Mouse (Mus musculus) heart, embryonic 10.5 days (tissue): Measurements from ENCODE around the gene Bcas3. TPM values are rescaled to one million over a fixed set of nuclear protein-coding genes. Genes with fewer than 3 reads are reported as not detected.
A peak's percentile ranks its signal among the peaks of the same experiment; 100 is the strongest.

Experiments
- DNase-seq: peaks from one replicate; pipeline ENCODE4 v3.0.0-alpha.2; 2017; ENCODE audit warnings: low spot score
- H3K27ac ChIP-seq: fragments of 300-500 bp; sonication (generic); 2 replicates; pipeline ENCODE4 v1.5.1; 2016; ENCODE audit warnings: mild to moderate bottlenecking
- H3K27me3 ChIP-seq: fragments of 300-500 bp; sonication (generic); 2 replicates; pipeline ENCODE4 v1.6.1; 2016; ENCODE audit warnings: mild to moderate bottlenecking; ENCODE audit not compliant: poor library complexity, insufficient read depth, severe bottlenecking
- H3K36me3 ChIP-seq: fragments of 300-500 bp; sonication (generic); 2 replicates; pipeline ENCODE4 v1.6.1; 2016; ENCODE audit warnings: mild to moderate bottlenecking, moderate library complexity
- H3K4me1 ChIP-seq: fragments of 300-500 bp; sonication (generic); 2 replicates; pipeline ENCODE4 v1.6.1; 2016; ENCODE audit warnings: mild to moderate bottlenecking
- H3K4me3 ChIP-seq: fragments of 300-500 bp; sonication (generic); 2 replicates; pipeline ENCODE4 v1.5.1; 2016; ENCODE audit warnings: mild to moderate bottlenecking, moderate library complexity
- H3K9me3 ChIP-seq: fragments of 300-500 bp; sonication (generic); 2 replicates; pipeline ENCODE4 v1.6.1; 2016; ENCODE audit warnings: mild to moderate bottlenecking, moderate library complexity
- WGBS: fragments of 180-500 bp; shearing (Covaris S2); methylation state at CpG from one replicate; pipeline ENCODE4 v1.1.7; 2016; 5-methylcytosine and 5-hydroxymethylcytosine counted together
- polyA plus RNA-seq: library from polyadenylated mRNA; unstranded; fragments of >200 nt; fragmentation: Nextera tagmentation; extraction: Ambion mirVana; gene quantifications from 2 replicates; pipeline ENCODE4 v1.2.1, GENCODE M21; 2016

Gene Bcas3
- polyA plus RNA-seq, 1 experiment from 2014 or later, result 22.4 TPM

DNA sequence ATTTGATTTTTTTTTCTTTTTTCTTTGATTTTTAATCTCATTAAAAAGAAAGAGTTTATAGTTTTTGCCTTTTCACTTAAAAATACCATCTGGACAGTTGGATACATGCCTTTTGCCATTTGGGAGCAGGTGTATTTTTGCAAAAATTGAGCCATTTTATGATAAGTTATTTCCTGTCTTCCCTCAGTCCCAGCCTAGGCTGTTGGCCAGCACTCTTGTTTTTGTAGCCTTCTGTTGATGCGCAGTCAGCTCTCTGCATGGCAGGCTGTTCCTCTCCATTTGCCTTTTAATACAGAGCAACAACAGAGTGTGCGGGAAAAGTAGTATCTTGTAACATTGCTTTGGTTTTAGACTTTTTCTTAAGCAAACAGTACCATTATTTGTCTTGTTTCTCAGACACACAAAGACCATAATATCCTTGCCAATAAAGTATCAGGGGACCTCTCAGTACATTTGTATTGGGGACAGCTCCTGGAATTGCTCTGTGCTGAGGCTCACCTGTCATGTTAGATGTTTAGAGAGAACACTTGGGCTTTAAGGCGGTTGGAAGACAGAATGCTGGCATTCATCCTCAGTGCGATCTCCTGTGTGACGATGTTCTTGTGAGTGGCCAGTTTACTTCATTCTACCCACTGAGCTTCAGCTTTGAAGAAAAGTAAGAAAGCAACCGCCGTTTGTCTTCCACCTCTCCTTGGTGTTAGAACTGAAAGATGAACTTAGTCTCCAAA, 23.6 kb upstream of the Bcas3 start:
- 94% methylated on average over 7 of the region's 7 CpGs for WGBS
- DNase-seq, result no peak
- no peak overlapping the region for H3K4me3 ChIP-seq
- H3K27me3 ChIP-seq, result no peaks in the 10 kb centered on the region
- H3K36me3 ChIP-seq, result peaks cover 51% of the 10 kb centered on the region
- H3K4me1 ChIP-seq, result no peaks in the 10 kb centered on the region
- no peaks in the 10 kb centered on the region for H3K9me3 ChIP-seq
- H3K27ac ChIP-seq, result no peak overlapping the region

DNA sequence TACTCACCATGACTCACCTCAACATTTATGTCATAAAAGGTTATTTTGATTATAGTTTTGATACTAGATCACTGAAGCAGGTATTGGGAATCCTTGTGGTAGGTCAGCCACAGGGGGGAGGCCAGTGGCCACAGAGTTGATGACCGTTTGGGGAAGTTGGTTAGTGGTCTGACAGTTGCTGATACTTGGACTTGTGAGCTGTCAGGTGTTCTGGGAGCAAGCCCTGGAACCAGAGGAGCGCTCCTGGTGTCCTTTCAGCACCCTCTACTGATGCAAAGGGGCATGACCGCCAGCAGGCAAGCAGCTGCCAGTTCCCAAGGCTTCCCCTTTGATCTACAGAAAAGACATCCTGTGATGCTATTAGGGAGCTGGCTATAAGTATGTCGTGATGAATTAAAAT, 18.2 kb upstream of the Bcas3 start:
- Histone ChIP-seq H3K36me3 (peaks cover 65% of the 10 kb centered on the region), H3K27ac (no peak overlapping the region), H3K27me3 (no peaks in the 10 kb centered on the region), H3K9me3 (no peaks in the 10 kb centered on the region), H3K4me3 (no peak overlapping the region), H3K4me1 (no peaks in the 10 kb centered on the region)
- peak; percentile 78 for DNase-seq
- 42% methylated on average over 4 of the region's 4 CpGs for WGBS

DNA sequence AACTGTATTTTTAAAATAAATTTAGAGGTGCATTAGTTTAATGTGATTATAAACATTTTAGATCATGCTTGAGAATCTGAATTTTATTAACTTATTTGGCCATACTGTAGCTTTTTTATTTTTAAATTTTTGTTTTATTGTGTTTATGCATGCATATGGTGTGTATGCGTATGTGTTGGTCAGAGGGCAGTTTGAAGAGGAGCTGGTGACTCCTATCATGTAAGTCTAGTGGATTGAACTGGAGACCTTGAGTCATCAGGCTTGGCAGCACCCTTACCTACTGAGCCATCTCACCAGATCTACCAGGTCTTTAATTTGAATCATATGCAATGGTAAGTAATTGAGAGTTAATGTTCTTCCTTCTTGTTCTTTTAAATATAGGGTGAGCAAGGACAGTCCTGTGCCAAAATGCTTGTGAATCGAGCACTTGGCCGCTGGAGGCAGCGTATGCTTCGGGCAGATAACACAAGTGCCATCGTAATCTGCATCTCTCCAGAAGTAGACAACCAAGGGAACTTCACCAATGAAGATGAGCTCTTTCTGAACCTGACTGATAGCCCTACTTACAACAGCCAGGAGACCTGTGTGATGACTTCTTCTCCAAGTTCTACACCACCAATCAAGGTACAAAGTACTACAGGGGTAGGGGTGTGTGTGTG, 13.7 kb upstream of the Bcas3 start:
- Histone ChIP-seq H3K9me3 (no peaks in the 10 kb centered on the region), H3K27me3 (no peaks in the 10 kb centered on the region), H3K36me3 (peaks cover 70% of the 10 kb centered on the region), H3K27ac (peak overlapping the region; percentile 44; the same call in 1 of the 2 replicates), H3K4me3 (no peak overlapping the region), H3K4me1 (no peaks in the 10 kb centered on the region)
- DNase-seq, result peak; percentile 90
- WGBS, result 85% methylated on average over 6 of the region's 6 CpGs

DNA sequence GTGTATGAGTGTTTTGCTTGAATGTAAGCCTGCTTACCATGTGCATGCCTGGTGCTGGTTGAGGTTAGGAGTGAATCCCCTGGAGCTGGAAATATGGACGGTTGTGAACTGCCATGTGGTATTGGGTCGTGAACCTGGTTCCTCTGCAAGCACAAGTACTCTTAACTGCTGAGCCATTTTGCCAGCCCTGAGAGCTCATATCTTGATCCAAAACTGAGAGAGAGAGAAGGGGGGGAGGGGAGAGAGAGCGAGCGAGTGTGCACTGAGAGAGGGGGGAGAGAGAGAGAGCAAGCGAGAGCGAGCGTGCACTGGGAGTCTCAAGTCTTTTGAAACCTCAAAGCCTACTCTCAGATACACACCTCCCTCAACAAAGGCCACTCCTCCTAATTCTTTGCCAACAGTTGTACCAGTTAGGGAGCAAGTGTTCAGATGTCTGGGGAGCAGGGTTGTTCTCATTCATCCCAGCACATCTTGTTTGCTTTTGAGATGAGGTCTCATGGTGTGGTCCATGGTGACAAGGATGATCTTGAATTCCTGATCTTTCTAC, 12.8 kb upstream of the Bcas3 start:
- DNase-seq, result no peak
- H3K36me3 ChIP-seq, result peaks cover 67% of the 10 kb centered on the region
- no peaks in the 10 kb centered on the region for H3K27me3 ChIP-seq
- no peaks in the 10 kb centered on the region for H3K4me1 ChIP-seq
- peak overlapping the region; percentile 27; the same call in 1 of the 2 replicates for H3K4me3 ChIP-seq
- WGBS, result 85% methylated on average over 7 of the region's 7 CpGs
- peak overlapping the region; percentile 44; the same call in 1 of the 2 replicates for H3K27ac ChIP-seq
- H3K9me3 ChIP-seq, result no peaks in the 10 kb centered on the region

DNA sequence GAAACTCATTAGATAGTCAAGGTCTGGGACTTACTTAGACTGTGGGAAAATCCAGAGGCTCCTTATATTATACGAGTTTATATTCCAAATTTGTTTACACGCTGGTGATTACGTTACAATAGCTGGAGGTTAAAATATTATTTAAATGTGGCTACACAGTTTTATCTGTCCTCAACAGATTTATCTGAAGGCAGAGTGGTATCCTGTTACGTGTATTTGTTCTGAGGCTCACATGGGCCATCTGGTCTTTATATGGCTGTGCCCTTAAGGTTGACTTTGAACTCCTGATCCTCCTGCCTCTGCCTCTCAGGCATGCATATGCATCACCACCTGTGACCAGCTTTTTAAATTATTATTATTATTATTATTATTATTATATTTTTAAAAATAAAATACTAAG, 852 bp downstream of the Bcas3 start:
- 63% methylated on average over 4 of the region's 4 CpGs for WGBS
- H3K9me3 ChIP-seq, result no peaks in the 10 kb centered on the region
- H3K27me3 ChIP-seq, result no peaks in the 10 kb centered on the region
- H3K4me3 ChIP-seq, result peak overlapping the region; percentile 72
- peaks cover 12% of the 10 kb centered on the region; the same call in 1 of the 2 replicates for H3K4me1 ChIP-seq
- no peak for DNase-seq
- H3K36me3 ChIP-seq, result 0 out of 2 replicates have a peak, but pooled peaks cover 4% of the 10 kb centered on the region
- H3K27ac ChIP-seq, result no peak overlapping the region

DNA sequence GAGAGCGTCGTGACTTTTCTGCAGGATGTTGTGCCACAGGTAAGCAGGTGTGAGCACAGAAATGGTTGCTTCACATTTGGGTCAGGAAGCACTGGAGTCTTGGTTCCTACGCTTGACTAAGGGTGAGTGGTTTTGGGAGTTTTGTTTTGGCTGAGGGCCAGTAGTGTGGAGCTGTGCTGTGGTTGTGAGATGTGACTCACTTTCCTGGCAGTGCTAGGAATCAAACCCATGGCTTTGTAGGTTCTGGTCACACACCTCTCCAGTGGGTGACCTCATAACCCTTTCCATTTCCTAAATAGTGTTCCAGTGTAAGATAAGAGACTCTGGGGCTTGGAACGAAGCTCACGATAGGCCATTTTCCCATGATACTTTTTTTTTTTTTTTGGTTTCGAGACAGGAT, 6.7 kb downstream of the Bcas3 start:
- H3K4me3 ChIP-seq, result no peak overlapping the region
- H3K4me1 ChIP-seq, result no peaks in the 10 kb centered on the region
- no peak for DNase-seq
- WGBS, result 87% methylated on average over 6 of the region's 6 CpGs
- H3K9me3 ChIP-seq, result no peaks in the 10 kb centered on the region
- H3K36me3 ChIP-seq, result peaks cover 15% of the 10 kb centered on the region; the same call in 1 of the 2 replicates
- no peak overlapping the region for H3K27ac ChIP-seq
- no peaks in the 10 kb centered on the region for H3K27me3 ChIP-seq

DNA sequence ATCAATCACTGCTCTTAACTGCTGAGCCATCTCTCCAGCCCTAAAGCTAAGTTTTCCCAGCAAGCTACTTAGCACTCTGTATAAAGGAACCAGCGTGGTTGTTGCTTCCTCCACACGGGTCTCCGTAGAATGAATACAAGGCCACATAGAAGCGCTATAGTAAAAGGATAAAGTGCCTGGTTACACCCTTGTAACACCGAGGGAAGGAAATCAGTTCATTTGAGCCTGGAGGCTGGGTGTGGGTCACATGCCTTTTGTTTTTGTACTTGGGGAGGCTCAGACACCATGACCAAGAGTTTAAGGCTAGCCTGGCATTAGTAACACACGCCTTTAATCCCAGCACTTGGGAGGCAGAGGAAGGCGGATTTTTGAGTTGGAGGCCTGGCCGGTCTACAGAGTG, 8.7 kb downstream of the Bcas3 start:
- Histone ChIP-seq H3K27me3 (no peaks in the 10 kb centered on the region), H3K4me3 (no peak overlapping the region), H3K9me3 (no peaks in the 10 kb centered on the region), H3K36me3 (peaks cover 23% of the 10 kb centered on the region; the same call in 1 of the 2 replicates), H3K27ac (no peak overlapping the region), H3K4me1 (no peaks in the 10 kb centered on the region)
- WGBS, result 85% methylated on average over 8 of the region's 8 CpGs
- DNase-seq, result no peak

DNA sequence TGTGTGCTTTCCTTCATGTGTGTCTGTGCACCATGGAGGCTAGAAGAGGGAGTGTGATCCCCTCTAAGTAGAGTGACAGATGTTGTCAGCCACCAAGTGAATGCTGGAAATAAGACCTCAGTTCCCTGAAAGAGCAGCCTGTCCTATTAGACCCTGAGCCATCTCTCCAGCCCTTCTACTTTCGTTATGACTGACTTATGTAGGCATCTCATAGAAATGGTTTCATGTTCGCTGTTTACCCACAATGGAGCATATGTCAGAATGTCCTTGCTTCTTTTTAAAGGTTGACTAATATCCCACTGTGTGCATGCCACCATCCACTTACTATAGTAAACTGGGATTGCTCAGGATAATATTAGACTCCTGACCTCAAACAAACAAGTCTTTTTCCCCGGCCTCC, 13.2 kb downstream of the Bcas3 start:
- Histone ChIP-seq H3K36me3 (peaks cover 26% of the 10 kb centered on the region; the same call in 1 of the 2 replicates), H3K4me3 (no peak overlapping the region), H3K4me1 (no peaks in the 10 kb centered on the region), H3K27ac (no peak overlapping the region), H3K27me3 (no peaks in the 10 kb centered on the region), H3K9me3 (no peaks in the 10 kb centered on the region)
- DNase-seq, result no peak
- WGBS, result 91% methylated on average over 3 of the region's 3 CpGs

DNA sequence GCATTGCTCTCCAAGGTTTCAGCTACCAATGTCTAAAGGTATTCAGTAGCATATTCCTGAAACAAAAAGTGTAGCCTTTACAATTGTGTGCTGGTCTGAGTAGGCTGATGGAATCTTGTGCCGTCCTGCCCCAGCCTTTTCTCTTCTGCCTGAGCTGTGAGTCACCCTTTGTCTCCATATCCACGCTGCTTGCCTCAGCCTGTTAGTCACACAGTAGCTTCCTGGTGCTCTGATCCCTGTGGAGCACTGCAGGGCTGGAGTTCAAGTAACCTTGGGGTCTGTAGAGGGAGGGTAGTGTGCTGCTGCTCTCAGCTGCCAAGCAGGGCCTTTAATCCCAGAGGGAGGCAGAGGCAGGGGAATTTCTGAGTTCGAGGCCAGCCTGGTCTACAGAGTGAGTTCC, 14.9 kb downstream of the Bcas3 start:
- H3K9me3 ChIP-seq, result no peaks in the 10 kb centered on the region
- H3K27me3 ChIP-seq, result no peaks in the 10 kb centered on the region
- H3K4me3 ChIP-seq, result no peak overlapping the region
- H3K27ac ChIP-seq, result no peak overlapping the region
- no peak for DNase-seq
- WGBS, result 79% methylated on average over 3 of the region's 3 CpGs
- no peaks in the 10 kb centered on the region for H3K4me1 ChIP-seq
- peaks cover 30% of the 10 kb centered on the region; the same call in 1 of the 2 replicates for H3K36me3 ChIP-seq

DNA sequence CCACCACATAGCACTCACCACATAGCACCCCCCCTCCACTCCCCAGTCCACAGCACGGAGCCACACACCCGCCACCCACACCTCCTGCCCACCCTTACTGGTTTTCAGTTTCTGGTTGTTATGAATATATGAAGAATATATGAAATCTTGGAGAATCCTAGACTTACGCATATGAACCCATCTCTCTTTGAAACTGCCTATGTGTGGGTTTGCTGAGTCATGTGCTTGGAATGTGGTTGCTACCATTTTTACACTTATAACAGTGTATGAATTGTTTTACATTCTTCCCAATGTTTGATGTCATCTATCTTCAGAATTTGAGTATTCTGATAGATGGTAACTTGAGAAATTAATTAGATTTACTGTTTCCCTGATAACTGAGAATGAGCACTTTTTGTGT, 26.1 kb downstream of the Bcas3 start:
- peaks cover 3% of the 10 kb centered on the region; the same call in 1 of the 2 replicates for H3K4me1 ChIP-seq
- no peak overlapping the region for H3K27ac ChIP-seq
- no peaks in the 10 kb centered on the region for H3K27me3 ChIP-seq
- H3K36me3 ChIP-seq, result 0 out of 2 replicates have a peak, but pooled peaks cover 3% of the 10 kb centered on the region
- no peak overlapping the region for H3K4me3 ChIP-seq
- DNase-seq, result no peak
- H3K9me3 ChIP-seq, result no peaks in the 10 kb centered on the region
- WGBS, result 84% methylated on average over 3 of the region's 3 CpGs

DNA sequence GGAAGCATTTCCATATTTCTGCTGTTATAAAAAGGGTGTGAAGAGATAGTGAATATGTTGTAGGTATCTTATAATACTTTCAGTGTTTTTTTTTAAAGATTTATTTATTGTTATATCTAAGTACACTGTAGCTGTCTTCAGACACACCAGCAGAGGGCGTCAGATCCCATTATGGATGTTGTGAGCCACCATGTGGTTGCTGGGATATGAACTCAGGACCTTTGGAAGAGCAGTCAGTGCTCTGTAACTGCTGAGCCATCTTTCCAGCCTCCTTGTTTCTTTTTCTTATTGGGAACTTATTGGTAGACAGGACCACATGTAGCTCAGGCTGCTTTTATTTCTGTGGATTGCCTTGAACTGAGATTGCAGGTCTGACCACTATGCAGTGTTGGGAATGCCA, 27.1 kb downstream of the Bcas3 start:
- peaks cover 3% of the 10 kb centered on the region; the same call in 1 of the 2 replicates for H3K4me1 ChIP-seq
- no peak overlapping the region for H3K4me3 ChIP-seq
- no peak overlapping the region for H3K27ac ChIP-seq
- no peaks in the 10 kb centered on the region for H3K36me3 ChIP-seq
- no peaks in the 10 kb centered on the region for H3K9me3 ChIP-seq
- H3K27me3 ChIP-seq, result no peaks in the 10 kb centered on the region
- DNase-seq, result no peak
- WGBS, result 24% methylated on average over 1 of the region's 1 CpGs

DNA sequence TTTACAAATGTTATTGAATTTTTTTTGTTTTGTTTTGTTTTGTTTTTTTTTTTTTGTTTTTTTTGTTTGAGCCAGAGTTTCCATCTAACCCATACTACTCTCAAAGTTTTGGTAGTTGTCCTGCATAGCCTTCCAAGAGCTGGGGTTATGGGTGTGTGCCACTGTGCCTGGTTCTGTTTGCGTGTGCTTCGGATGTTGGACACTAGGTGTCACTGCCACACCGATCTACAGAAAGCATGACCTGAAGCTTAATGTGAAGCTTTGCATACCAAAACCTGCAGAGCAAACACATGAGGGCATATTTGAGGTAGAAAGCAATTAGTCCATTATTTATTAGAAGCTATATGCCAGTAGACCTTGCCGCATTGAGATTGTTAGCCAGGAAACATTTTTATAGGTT, 29.1 kb downstream of the Bcas3 start:
- no peaks in the 10 kb centered on the region for H3K9me3 ChIP-seq
- DNase-seq, result peak; percentile 80
- H3K4me3 ChIP-seq, result no peak overlapping the region
- WGBS, result 25% methylated on average over 4 of the region's 4 CpGs
- H3K36me3 ChIP-seq, result no peaks in the 10 kb centered on the region
- H3K4me1 ChIP-seq, result peaks cover 3% of the 10 kb centered on the region; the same call in 1 of the 2 replicates
- no peak overlapping the region for H3K27ac ChIP-seq
- no peaks in the 10 kb centered on the region for H3K27me3 ChIP-seq
